Mouse (Mus musculus): ENCODE data around the gene Efcc1. TPM values are rescaled to one million over a fixed set of nuclear protein-coding genes. Genes with fewer than 3 reads are reported as not detected.

Efcc1 gene
- polyA plus RNA-seq, 1 experiment from 2014 or later = 0.62 TPM

- Histone ChIP-seq H3K27ac (no peak overlapping the region), H3K4me3 (peak overlapping the region; percentile 59), H3K4me1 (peaks cover 35% of the 10 kb centered on the region), H3K9ac (no peak overlapping the region), H3K9me3 (no peaks in the 10 kb centered on the region), H3K27me3 (peaks cover 86% of the 10 kb centered on the region), H3K4me2 (replicated peaks) (peak overlapping the region; percentile 95), H3K36me3 (no peaks in the 10 kb centered on the region)
- ATAC-seq (ENCODE audit: low FRiP score, low read depth) = no peak
- WGBS = 2% methylated on average over 47 of the region's 53 CpGs
Observed at GRCm38 (mm10) chr6:87732151-87733011, 1.7 kb downstream of the Efcc1 start.

- Histone ChIP-seq H3K9ac (no peak overlapping the region), H3K4me3 (peak overlapping the region; percentile 41), H3K9me3 (no peaks in the 10 kb centered on the region), H3K27me3 (peaks cover 77% of the 10 kb centered on the region), H3K4me1 (peaks cover 35% of the 10 kb centered on the region), H3K4me2 (replicated peaks) (peak overlapping the region; percentile 95), H3K36me3 (no peaks in the 10 kb centered on the region), H3K27ac (no peak overlapping the region)
- WGBS = 24% methylated on average over 14 of the region's 14 CpGs
- no peak for ATAC-seq (ENCODE audit: low FRiP score, low read depth)
Observed at GRCm38 (mm10) chr6:87733131-87733930, 2.7 kb downstream of the Efcc1 start.

GRCm38 (mm10) chr6:87734136-87734535, 3.5 kb downstream of the Efcc1 start:
- no peak for ATAC-seq (ENCODE audit: low FRiP score, low read depth)
- Histone ChIP-seq H3K27me3 (peaks cover 71% of the 10 kb centered on the region), H3K9ac (no peak overlapping the region), H3K4me3 (no peak overlapping the region), H3K27ac (no peak overlapping the region), H3K9me3 (no peaks in the 10 kb centered on the region), H3K36me3 (no peaks in the 10 kb centered on the region), H3K4me2 (replicated peaks) (no peak overlapping the region), H3K4me1 (peaks cover 35% of the 10 kb centered on the region)
- WGBS = 64% methylated on average over 5 of the region's 5 CpGs

GRCm38 (mm10) chr6:87736923-87737322, 6.3 kb downstream of the Efcc1 start:
- Histone ChIP-seq H3K9me3 (no peaks in the 10 kb centered on the region), H3K9ac (no peak overlapping the region), H3K27me3 (peaks cover 43% of the 10 kb centered on the region), H3K36me3 (no peaks in the 10 kb centered on the region), H3K4me2 (replicated peaks) (no peak overlapping the region), H3K4me3 (no peak overlapping the region), H3K4me1 (peaks cover 18% of the 10 kb centered on the region), H3K27ac (no peak overlapping the region)
- ATAC-seq (ENCODE audit: low FRiP score, low read depth) = no peak
- 78% methylated on average over 4 of the region's 4 CpGs for WGBS

GRCm38 (mm10) chr6:87737921-87738626, 7.4 kb downstream of the Efcc1 start:
- no peak overlapping the region for H3K4me3 ChIP-seq
- ATAC-seq (ENCODE audit: low FRiP score, low read depth) = no peak
- H3K36me3 ChIP-seq = no peaks in the 10 kb centered on the region
- no peak overlapping the region for H3K4me2 ChIP-seq (replicated peaks)
- WGBS = 59% methylated on average over 4 of the region's 4 CpGs
- H3K9ac ChIP-seq = no peak overlapping the region
- peaks cover 7% of the 10 kb centered on the region for H3K4me1 ChIP-seq
- peaks cover 32% of the 10 kb centered on the region for H3K27me3 ChIP-seq
- no peak overlapping the region for H3K27ac ChIP-seq
- no peaks in the 10 kb centered on the region for H3K9me3 ChIP-seq

GRCm38 (mm10) chr6:87739898-87740297, 9.2 kb downstream of the Efcc1 start:
- no peak overlapping the region for H3K9ac ChIP-seq
- no peaks in the 10 kb centered on the region for H3K4me1 ChIP-seq
- WGBS = 39% methylated on average over 6 of the region's 6 CpGs
- no peak overlapping the region for H3K27ac ChIP-seq
- peaks cover 13% of the 10 kb centered on the region for H3K27me3 ChIP-seq
- H3K4me3 ChIP-seq = no peak overlapping the region
- H3K36me3 ChIP-seq = no peaks in the 10 kb centered on the region
- no peak for ATAC-seq (ENCODE audit: low FRiP score, low read depth)
- H3K9me3 ChIP-seq = no peaks in the 10 kb centered on the region
- H3K4me2 ChIP-seq (replicated peaks) = no peak overlapping the region

GRCm38 (mm10) chr6:87740496-87740895, 9.8 kb downstream of the Efcc1 start:
- Histone ChIP-seq H3K9me3 (no peaks in the 10 kb centered on the region), H3K4me3 (no peak overlapping the region), H3K4me2 (replicated peaks) (no peak overlapping the region), H3K27me3 (peaks cover 7% of the 10 kb centered on the region), H3K36me3 (no peaks in the 10 kb centered on the region), H3K9ac (no peak overlapping the region), H3K27ac (no peak overlapping the region), H3K4me1 (no peaks in the 10 kb centered on the region)
- no peak for ATAC-seq (ENCODE audit: low FRiP score, low read depth)

- no peaks in the 10 kb centered on the region for H3K27me3 ChIP-seq
- no peak overlapping the region for H3K27ac ChIP-seq
- no peak overlapping the region for H3K4me3 ChIP-seq
- no peaks in the 10 kb centered on the region for H3K9me3 ChIP-seq
- no peak overlapping the region for H3K4me2 ChIP-seq (replicated peaks)
- no peak for ATAC-seq (ENCODE audit: low FRiP score, low read depth)
- no peaks in the 10 kb centered on the region for H3K36me3 ChIP-seq
- H3K9ac ChIP-seq = no peak overlapping the region
- no peaks in the 10 kb centered on the region for H3K4me1 ChIP-seq
- 86% methylated on average over 8 of the region's 8 CpGs for WGBS
Observed at GRCm38 (mm10) chr6:87741978-87742377, 11.3 kb downstream of the Efcc1 start.

- WGBS = 83% methylated on average over 5 of the region's 5 CpGs
- Histone ChIP-seq H3K27me3 (no peaks in the 10 kb centered on the region), H3K9me3 (no peaks in the 10 kb centered on the region), H3K27ac (no peak overlapping the region), H3K4me2 (replicated peaks) (no peak overlapping the region), H3K4me3 (no peak overlapping the region), H3K36me3 (no peaks in the 10 kb centered on the region), H3K9ac (no peak overlapping the region), H3K4me1 (no peaks in the 10 kb centered on the region)
- no peak for ATAC-seq (ENCODE audit: low FRiP score, low read depth)
Observed at GRCm38 (mm10) chr6:87742804-87743203, 12.1 kb downstream of the Efcc1 start.

GRCm38 (mm10) chr6:87743281-87743680, 12.6 kb downstream of the Efcc1 start:
- no peak overlapping the region for H3K27ac ChIP-seq
- no peaks in the 10 kb centered on the region for H3K27me3 ChIP-seq
- no peaks in the 10 kb centered on the region for H3K9me3 ChIP-seq
- no peak overlapping the region for H3K4me2 ChIP-seq (replicated peaks)
- no peak overlapping the region for H3K9ac ChIP-seq
- H3K4me1 ChIP-seq = no peaks in the 10 kb centered on the region
- ATAC-seq (ENCODE audit: low FRiP score, low read depth) = no peak
- no peak overlapping the region for H3K4me3 ChIP-seq
- WGBS = 71% methylated on average over 5 of the region's 5 CpGs
- no peaks in the 10 kb centered on the region for H3K36me3 ChIP-seq

GRCm38 (mm10) chr6:87744632-87745031, 14.0 kb downstream of the Efcc1 start:
- Histone ChIP-seq H3K4me3 (no peak overlapping the region), H3K4me2 (replicated peaks) (no peak overlapping the region), H3K27me3 (no peaks in the 10 kb centered on the region), H3K27ac (no peak overlapping the region), H3K9me3 (no peaks in the 10 kb centered on the region), H3K36me3 (no peaks in the 10 kb centered on the region), H3K4me1 (no peaks in the 10 kb centered on the region), H3K9ac (no peak overlapping the region)
- WGBS = 91% methylated on average over 3 of the region's 3 CpGs
- ATAC-seq (ENCODE audit: low FRiP score, low read depth) = no peak

GRCm38 (mm10) chr6:87745301-87745700, 14.6 kb downstream of the Efcc1 start:
- H3K4me1 ChIP-seq = no peaks in the 10 kb centered on the region
- ATAC-seq (ENCODE audit: low FRiP score, low read depth) = no peak
- no peak overlapping the region for H3K4me3 ChIP-seq
- no peaks in the 10 kb centered on the region for H3K36me3 ChIP-seq
- no peaks in the 10 kb centered on the region for H3K9me3 ChIP-seq
- H3K4me2 ChIP-seq (replicated peaks) = no peak overlapping the region
- no peaks in the 10 kb centered on the region for H3K27me3 ChIP-seq
- 38% methylated on average over 1 of the region's 1 CpGs for WGBS
- no peak overlapping the region for H3K9ac ChIP-seq
- H3K27ac ChIP-seq = no peak overlapping the region

Measured in limb, embryonic 13.5 days (tissue).